Mouse (Mus musculus) A20 (cell line): ENCODE data around the gene Vmn1r69.

Experiments used
- DNase-seq: peaks from one replicate; pipeline ENCODE4 v3.0.0-alpha.2; 2011; ENCODE audit warnings: low read depth, low spot score

Gene Vmn1r69

GRCm38 (mm10) chr7:10613559-10613958 lies at the start of gene Vmn1r69:
Gene Vmn1r69, minus strand, starts transcription at chr7:10613659.
- DNase-seq: no peak

- DNase-seq: no peak
Measured at GRCm38 (mm10) chr7:10631232-10631631, 17.8 kb upstream of the Vmn1r69 start, which contains the start of gene Vmn1r70. Gene Vmn1r70, plus strand, starts transcription at chr7:10631532.

GRCm38 (mm10) chr7:10558385-10558784 lies 55.1 kb downstream of the Vmn1r69 start, which contains the start of gene Vmn1r68:
Gene Vmn1r68, minus strand, starts transcription at chr7:10558485.
- DNase-seq: no peak
